Mouse (Mus musculus) testis, adult 10 weeks (tissue): ENCODE data around the gene Mmp11. TPM values are rescaled to one million over a fixed set of nuclear protein-coding genes. Genes with fewer than 3 reads are reported as not detected.

Source experiments
- polyA plus RNA-seq: library from polyadenylated mRNA; stranded (reverse); fragments of 350-450 nt; fragmentation: Illumina TruSeq; extraction: RNeasy Lipid Tissue Mini Kit (QIAGEN cat#74804); gene quantifications from one replicate; pipeline ENCODE4 v1.2.3, GENCODE M21; 2014; ENCODE audit warnings: low read depth, low replicate concordance

Mmp11 gene
- 2.2 TPM for polyA plus RNA-seq

DNA sequence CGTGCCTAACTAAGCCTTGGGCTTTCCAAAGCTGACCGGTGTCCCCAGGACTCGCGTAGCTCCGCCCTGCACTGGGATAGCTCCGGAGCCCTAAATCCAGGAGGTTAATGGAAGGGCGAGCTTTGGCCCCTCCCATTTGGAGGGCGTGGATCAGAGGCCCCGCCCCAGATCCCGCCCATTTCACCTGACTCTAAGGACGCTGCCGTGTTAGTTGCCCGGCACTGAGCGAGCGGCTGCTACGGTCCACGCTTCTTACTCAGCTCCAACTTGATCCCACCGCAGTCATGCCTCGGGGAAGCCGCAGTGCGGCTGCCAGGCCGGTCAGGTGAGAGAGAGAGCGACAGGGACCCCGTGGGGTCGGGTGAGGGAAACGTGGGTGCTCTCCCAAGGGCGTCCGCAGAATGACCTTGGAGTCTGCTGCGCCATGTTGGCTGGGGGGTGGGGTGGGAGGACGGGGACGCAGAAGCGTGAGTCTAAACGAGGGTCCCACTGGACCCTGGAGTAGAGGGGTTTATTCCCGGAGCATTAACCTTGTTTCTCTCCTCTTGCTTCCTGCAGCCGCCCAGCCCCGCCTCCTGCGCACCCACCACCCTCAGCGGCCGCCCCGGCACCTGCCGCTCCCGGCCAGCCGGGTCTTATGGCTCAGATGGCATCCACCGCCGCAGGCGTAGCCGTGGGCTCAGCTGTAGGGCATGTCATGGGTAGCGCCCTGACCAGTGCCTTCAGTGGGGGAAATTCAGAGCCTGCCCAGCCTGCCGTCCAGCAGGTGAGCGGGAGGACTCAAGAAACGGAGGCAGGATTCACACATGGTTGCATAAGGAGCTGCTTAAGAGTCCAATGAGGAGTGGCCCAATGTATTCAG is at the start of gene Mmp11:
Mmp11 (minus strand) TSS at position 817 of the 862 bp plus-strand sequence.

GRCm38 (mm10) chr10:75954381-75954811 is 18.1 kb upstream of the Mmp11 start, which contains the start of gene Gm5134:
TSS of gene Gm5134 (plus strand) at chr10:75954514.

GRCm38 (mm10) chr10:75942736-75943477 is 6.6 kb upstream of the Mmp11 start, which contains the start of gene Vpreb3:
TSS of gene Vpreb3 (plus strand) at chr10:75943057.

GRCm38 (mm10) chr10:75940520-75940919 is 4.2 kb upstream of the Mmp11 start, which contains the start of gene Gm867:
TSS of gene Gm867 (minus strand) at chr10:75940672.

GRCm38 (mm10) chr10:75932891-75933290 is 3.4 kb downstream of the Mmp11 start, which contains the start of gene Chchd10:
TSS of gene Chchd10 (plus strand) at chr10:75933130.

DNA sequence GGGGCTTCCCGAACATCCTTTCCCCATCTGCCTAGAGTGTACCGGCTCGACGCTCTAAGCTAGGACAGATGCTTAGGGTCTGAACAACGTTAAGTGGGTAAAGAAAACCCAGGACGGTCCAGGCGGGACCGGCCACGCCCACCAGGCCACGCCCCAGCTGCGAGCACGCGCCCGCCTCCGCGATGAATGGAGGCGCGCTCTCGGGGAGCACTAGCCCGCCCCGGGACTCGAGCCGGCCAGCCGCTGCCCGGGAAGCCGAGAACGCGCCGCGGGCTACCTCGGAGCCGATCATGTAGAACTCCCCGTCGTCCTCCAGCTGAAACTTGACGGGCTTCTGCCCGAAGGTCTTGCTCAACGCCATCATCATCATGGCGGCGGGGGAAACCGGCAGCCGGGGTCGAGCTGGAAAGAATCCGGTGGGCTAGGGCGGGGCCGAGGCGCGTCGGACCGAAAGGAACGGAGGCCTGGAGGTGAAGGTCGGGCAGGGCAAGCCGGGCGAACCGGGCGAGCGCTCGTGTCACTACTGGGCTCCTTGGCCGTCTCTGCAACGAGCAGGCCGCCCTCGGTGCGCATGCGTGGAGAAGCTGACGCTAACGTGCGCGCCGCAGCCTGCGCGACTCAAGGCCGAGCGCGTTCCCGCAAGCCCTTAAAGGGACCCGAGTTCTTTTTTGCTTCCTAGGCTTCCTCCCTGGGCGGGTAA is 15.1 kb downstream of the Mmp11 start, which contains the start of gene Smarcb1:
Smarcb1 (minus strand) TSS at position 592 of the 700 bp plus-strand sequence.

DNA sequence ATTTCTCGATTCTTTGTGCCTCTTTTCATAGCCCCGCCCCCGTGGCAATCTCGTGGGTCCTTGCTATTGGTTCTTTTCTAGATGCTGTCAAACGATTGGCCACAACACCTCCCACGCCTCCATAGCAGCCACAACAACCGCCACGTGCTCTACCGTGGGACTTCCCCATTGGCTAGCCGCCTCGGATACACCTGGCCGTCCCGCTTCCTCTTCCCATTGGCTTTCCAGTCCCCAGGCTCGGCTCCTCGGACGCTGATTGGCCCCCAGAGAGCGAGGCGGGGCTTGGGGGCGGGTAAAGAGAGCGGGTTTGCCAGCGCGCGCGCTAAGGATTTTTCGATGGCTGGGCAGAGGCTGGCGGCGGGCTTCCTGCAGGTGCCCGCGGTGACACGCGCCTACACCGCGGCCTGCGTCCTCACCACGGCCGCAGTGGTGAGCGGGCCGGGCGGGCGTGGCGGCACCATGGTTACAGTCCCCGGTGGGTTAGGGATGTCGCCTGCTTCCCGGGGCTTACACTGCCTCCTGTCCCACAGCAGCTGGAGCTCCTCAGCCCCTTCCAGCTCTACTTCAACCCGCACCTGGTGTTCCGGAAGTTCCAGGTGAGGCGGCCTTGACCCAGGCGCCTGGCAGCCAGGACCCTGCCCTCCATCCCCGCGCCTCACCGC is 43.1 kb downstream of the Mmp11 start, which contains the start of gene Derl3:
Derl3 (plus strand) TSS at position 325 of the 662 bp plus-strand sequence.

Other genes with a start within 250 kb of the Mmp11 start
- 3.8 TPM for gene Cabin1, start 172.2 kb downstream of the Mmp11 start, polyA plus RNA-seq
- gene Ddt, start 163.1 kb downstream of the Mmp11 start, polyA plus RNA-seq = 13.7 TPM
- not detected for gene Gm20441, start 155.5 kb downstream of the Mmp11 start, polyA plus RNA-seq
- gene Gstt3, start 155.1 kb downstream of the Mmp11 start, polyA plus RNA-seq = 16.1 TPM
- gene Gstt1, start 137.9 kb downstream of the Mmp11 start, polyA plus RNA-seq = 0.70 TPM
- 296 TPM for gene Gstt4, start 114.0 kb downstream of the Mmp11 start, polyA plus RNA-seq
- 77.7 TPM for gene Gstt2, start 99.1 kb downstream of the Mmp11 start, polyA plus RNA-seq
- not detected for gene Mif, start 76.3 kb downstream of the Mmp11 start, polyA plus RNA-seq
- gene Derl3, start 43.1 kb downstream of the Mmp11 start, polyA plus RNA-seq = 1.5 TPM
- 15.9 TPM for gene Smarcb1, start 14.9 kb downstream of the Mmp11 start, polyA plus RNA-seq
- gene Chchd10, start 3.4 kb downstream of the Mmp11 start, polyA plus RNA-seq = 5.2 TPM
- 0.69 TPM for gene Gm867, start 4.2 kb upstream of the Mmp11 start, polyA plus RNA-seq
- not detected for gene Vpreb3, start 6.6 kb upstream of the Mmp11 start, polyA plus RNA-seq
- gene Gm5134, start 18.0 kb upstream of the Mmp11 start, polyA plus RNA-seq = 6.6 TPM
- gene Zfp280b, start 96.2 kb upstream of the Mmp11 start, polyA plus RNA-seq = 7.3 TPM
- 2.6 TPM for gene Slc5a4b, start 174.5 kb upstream of the Mmp11 start, polyA plus RNA-seq
- 0.35 TPM for gene Slc5a4a, start 211.0 kb upstream of the Mmp11 start, polyA plus RNA-seq